Mouse (Mus musculus) limb, embryonic 15.5 days (tissue): ENCODE measurements around the gene Nup107. TPM values are rescaled to one million over a fixed set of nuclear protein-coding genes. Genes with fewer than 3 reads are reported as not detected.

Experiments used
- ATAC-seq: fragments of 200-750 bp; cut with Nextera tagmentation; 2 replicates; pipeline ENCODE4 v1.8.0; 2017; ENCODE audit warnings: low read depth, moderate TSS enrichment; ENCODE audit not compliant: insufficient number of reproducible peaks, low FRiP score, low TSS enrichment
- H3K27ac ChIP-seq: fragments of 300-500 bp; sonication (generic); 2 replicates; pipeline ENCODE4 v1.5.1; 2015; ENCODE audit warnings: moderate library complexity, mild to moderate bottlenecking, inconsistent platforms
- H3K27me3 ChIP-seq: fragments of 300-500 bp; sonication (generic); 2 replicates; pipeline ENCODE4 v1.6.1; 2015; ENCODE audit warnings: inconsistent platforms
- H3K36me3 ChIP-seq: fragments of 300-500 bp; sonication (generic); 2 replicates; pipeline ENCODE4 v1.6.1; 2015; ENCODE audit warnings: inconsistent platforms
- H3K4me1 ChIP-seq: fragments of 300-500 bp; sonication (generic); 2 replicates; pipeline ENCODE4 v1.6.1; 2015; ENCODE audit warnings: inconsistent platforms
- H3K4me2 ChIP-seq: fragments of 300-500 bp; sonication (generic); 2 replicates; pipeline ENCODE4 v1.6.1; 2015; ENCODE audit warnings: mild to moderate bottlenecking, inconsistent platforms
- H3K4me3 ChIP-seq: fragments of 300-500 bp; sonication (generic); 2 replicates; pipeline ENCODE4 v1.5.1; 2015; ENCODE audit warnings: mild to moderate bottlenecking, inconsistent platforms
- H3K9ac ChIP-seq: fragments of 300-500 bp; sonication (generic); 2 replicates; pipeline ENCODE4 v1.6.1; 2015; ENCODE audit warnings: inconsistent platforms
- H3K9me3 ChIP-seq: fragments of 300-500 bp; sonication (generic); 2 replicates; pipeline ENCODE4 v1.6.1; 2016; ENCODE audit warnings: inconsistent platforms
- WGBS: fragments of 180-500 bp; shearing (Covaris S2); methylation state at CpG from one replicate; pipeline ENCODE4 v1.1.7; 2015; 5-methylcytosine and 5-hydroxymethylcytosine counted together
- polyA plus RNA-seq: library from polyadenylated mRNA; unstranded; fragments of >200 nt; fragmentation: Nextera tagmentation; extraction: Ambion mirVana; gene quantifications from 2 replicates; pipeline ENCODE4 v1.2.1, GENCODE M21; 2015

Gene Nup107
- polyA plus RNA-seq, result 54.2 and 54.6 TPM in 2 replicates

- peaks cover 11% of the 10 kb centered on the region for H3K36me3 ChIP-seq
- peaks cover 10% of the 10 kb centered on the region for H3K4me1 ChIP-seq
- peak within 1 kb of the TSS; percentile 60 for H3K9ac ChIP-seq
- H3K27me3 ChIP-seq, result no peaks in the 10 kb centered on the region
- ATAC-seq, result peak; percentile 98
- H3K4me2 ChIP-seq, result peak within 1 kb of the TSS; percentile 67
- H3K4me3 ChIP-seq, result peak within 1 kb of the TSS; percentile 93
- under 1% methylated on average over 75 of the region's 75 CpGs for WGBS
- no peaks in the 10 kb centered on the region for H3K9me3 ChIP-seq
- peak within 1 kb of the TSS; percentile 87 for H3K27ac ChIP-seq
These were observed at the start of gene Nup107 for GRCm38 (mm10) chr10:117792141-117793091. Gene Nup107, minus strand, starts transcription at chr10:117792705.

GRCm38 (mm10) chr10:117841765-117842164 lies 49.3 kb upstream of the Nup107 start:
- no peak overlapping the region for H3K4me2 ChIP-seq
- no peak for ATAC-seq
- H3K9me3 ChIP-seq, result no peaks in the 10 kb centered on the region
- no peak overlapping the region for H3K4me3 ChIP-seq
- no peaks in the 10 kb centered on the region for H3K27me3 ChIP-seq
- H3K9ac ChIP-seq, result no peak overlapping the region
- H3K36me3 ChIP-seq, result no peaks in the 10 kb centered on the region
- no peak overlapping the region for H3K27ac ChIP-seq
- WGBS, result 85% methylated on average over 1 of the region's 1 CpGs
- H3K4me1 ChIP-seq, result peaks cover 14% of the 10 kb centered on the region

- ATAC-seq, result no peak
- no peaks in the 10 kb centered on the region for H3K36me3 ChIP-seq
- WGBS, result 85% methylated on average over 5 of the region's 5 CpGs
- no peaks in the 10 kb centered on the region for H3K9me3 ChIP-seq
- H3K4me1 ChIP-seq, result peaks cover 10% of the 10 kb centered on the region
- H3K27me3 ChIP-seq, result no peaks in the 10 kb centered on the region
- no peak overlapping the region for H3K27ac ChIP-seq
- no peak overlapping the region for H3K4me2 ChIP-seq
- H3K4me3 ChIP-seq, result no peak overlapping the region
- no peak overlapping the region for H3K9ac ChIP-seq
These were observed 48.0 kb upstream of the Nup107 start for GRCm38 (mm10) chr10:117840431-117840995.

- Histone ChIP-seq H3K27me3 (no peaks in the 10 kb centered on the region), H3K4me2 (no peak overlapping the region), H3K9ac (no peak overlapping the region), H3K9me3 (no peaks in the 10 kb centered on the region), H3K27ac (no peak overlapping the region), H3K4me3 (no peak overlapping the region), H3K36me3 (no peaks in the 10 kb centered on the region), H3K4me1 (peaks cover 10% of the 10 kb centered on the region)
- 96% methylated on average over 3 of the region's 3 CpGs for WGBS
- ATAC-seq, result no peak
These were observed 47.2 kb upstream of the Nup107 start for GRCm38 (mm10) chr10:117839737-117840136.

GRCm38 (mm10) chr10:117838924-117839323 lies 46.4 kb upstream of the Nup107 start:
- peaks cover 6% of the 10 kb centered on the region; the same call in 1 of the 2 replicates for H3K4me1 ChIP-seq
- ATAC-seq, result no peak
- H3K9me3 ChIP-seq, result no peaks in the 10 kb centered on the region
- H3K27ac ChIP-seq, result no peak overlapping the region
- no peaks in the 10 kb centered on the region for H3K36me3 ChIP-seq
- no peak overlapping the region for H3K9ac ChIP-seq
- H3K27me3 ChIP-seq, result no peaks in the 10 kb centered on the region
- WGBS, result 89% methylated on average over 3 of the region's 3 CpGs
- no peak overlapping the region for H3K4me3 ChIP-seq
- H3K4me2 ChIP-seq, result no peak overlapping the region

GRCm38 (mm10) chr10:117836354-117836753 lies 43.8 kb upstream of the Nup107 start:
- 75% methylated on average over 2 of the region's 2 CpGs for WGBS
- Histone ChIP-seq H3K4me2 (no peak overlapping the region), H3K27ac (no peak overlapping the region), H3K9ac (no peak overlapping the region), H3K4me1 (no peaks in the 10 kb centered on the region; the same call in 1 of the 2 replicates), H3K27me3 (no peaks in the 10 kb centered on the region), H3K9me3 (no peaks in the 10 kb centered on the region), H3K36me3 (no peaks in the 10 kb centered on the region), H3K4me3 (no peak overlapping the region)
- ATAC-seq, result no peak

GRCm38 (mm10) chr10:117835453-117835852 lies 42.9 kb upstream of the Nup107 start:
- H3K4me1 ChIP-seq, result no peaks in the 10 kb centered on the region; the same call in 1 of the 2 replicates
- no peak overlapping the region for H3K4me3 ChIP-seq
- no peaks in the 10 kb centered on the region for H3K36me3 ChIP-seq
- no peaks in the 10 kb centered on the region for H3K27me3 ChIP-seq
- WGBS, result 40% methylated on average over 5 of the region's 5 CpGs
- H3K9me3 ChIP-seq, result no peaks in the 10 kb centered on the region
- no peak overlapping the region for H3K27ac ChIP-seq
- ATAC-seq, result no peak
- no peak overlapping the region for H3K9ac ChIP-seq
- no peak overlapping the region for H3K4me2 ChIP-seq

- no peaks in the 10 kb centered on the region for H3K9me3 ChIP-seq
- H3K27ac ChIP-seq, result no peak overlapping the region
- ATAC-seq, result no peak
- H3K9ac ChIP-seq, result no peak overlapping the region
- H3K36me3 ChIP-seq, result no peaks in the 10 kb centered on the region
- H3K4me3 ChIP-seq, result no peak overlapping the region
- H3K27me3 ChIP-seq, result no peaks in the 10 kb centered on the region
- peaks cover 12% of the 10 kb centered on the region for H3K4me1 ChIP-seq
- no peak overlapping the region for H3K4me2 ChIP-seq
- 87% methylated on average over 3 of the region's 3 CpGs for WGBS
These were observed 38.3 kb upstream of the Nup107 start for GRCm38 (mm10) chr10:117830797-117831196.

GRCm38 (mm10) chr10:117829472-117830155 lies 37.1 kb upstream of the Nup107 start:
- H3K4me2 ChIP-seq, result no peak overlapping the region
- no peak overlapping the region for H3K27ac ChIP-seq
- H3K27me3 ChIP-seq, result no peaks in the 10 kb centered on the region
- WGBS, result 92% methylated on average over 7 of the region's 7 CpGs
- 0 out of 2 replicates have a peak, but pooled peaks cover under 1% of the 10 kb centered on the region for H3K36me3 ChIP-seq
- H3K9me3 ChIP-seq, result no peaks in the 10 kb centered on the region
- H3K4me1 ChIP-seq, result peaks cover 15% of the 10 kb centered on the region
- no peak overlapping the region for H3K4me3 ChIP-seq
- no peak for ATAC-seq
- no peak overlapping the region for H3K9ac ChIP-seq

GRCm38 (mm10) chr10:117829022-117829421 lies 36.5 kb upstream of the Nup107 start:
- Histone ChIP-seq H3K27ac (no peak overlapping the region), H3K9me3 (no peaks in the 10 kb centered on the region), H3K27me3 (no peaks in the 10 kb centered on the region), H3K4me3 (no peak overlapping the region), H3K9ac (no peak overlapping the region), H3K4me1 (peaks cover 15% of the 10 kb centered on the region), H3K4me2 (no peak overlapping the region), H3K36me3 (0 out of 2 replicates have a peak, but pooled peaks cover 7% of the 10 kb centered on the region)
- WGBS, result 79% methylated on average over 4 of the region's 4 CpGs
- ATAC-seq, result no peak

- Histone ChIP-seq H3K9ac (no peak overlapping the region), H3K36me3 (peaks cover 8% of the 10 kb centered on the region; the same call in 1 of the 2 replicates), H3K4me1 (peaks cover 15% of the 10 kb centered on the region), H3K4me2 (no peak overlapping the region), H3K27me3 (no peaks in the 10 kb centered on the region), H3K9me3 (no peaks in the 10 kb centered on the region), H3K27ac (no peak overlapping the region), H3K4me3 (no peak overlapping the region)
- WGBS, result 62% methylated on average over 4 of the region's 4 CpGs
- ATAC-seq, result no peak
These were observed 36.0 kb upstream of the Nup107 start for GRCm38 (mm10) chr10:117828536-117828935.
